Mouse (Mus musculus) ES-E14 (cell line): ENCODE data around the gene Pmm1. TPM values are rescaled to one million over a fixed set of nuclear protein-coding genes. Genes with fewer than 3 reads are reported as not detected.

Source experiments
- DNase-seq: peaks from one replicate; pipeline ENCODE4 v3.0.0-alpha.2; 2013; ENCODE audit warnings: low read depth, low spot score
- H3K27ac ChIP-seq: 2 replicates; pipeline ENCODE4 v1.5.1; 2012; ENCODE audit warnings: low read depth, mild to moderate bottlenecking, low read length, moderate library complexity, mixed read lengths; ENCODE audit not compliant: poor library complexity, insufficient read depth, severe bottlenecking
- H3K36me3 ChIP-seq: 2 replicates; pipeline ENCODE4 v1.6.1; 2012; ENCODE audit warnings: mild to moderate bottlenecking, low read length, moderate library complexity, mixed read lengths; ENCODE audit not compliant: control insufficient read depth, poor library complexity, insufficient read depth, severe bottlenecking
- H3K4me1 ChIP-seq, 2 experiments: fragments of 150-350 bp in 1 of 2; sonication (generic) in 1 of 2; 2 replicates each; pipeline ENCODE4 v1.6.1; 2012; ENCODE audit warnings: low read length in 2 of 2, mild to moderate bottlenecking in 1 of 2, mixed read lengths in 1 of 2; ENCODE audit not compliant: control insufficient read depth in 2 of 2, insufficient read depth in 2 of 2, poor library complexity in 1 of 2
- H3K4me3 ChIP-seq, 2 experiments: fragments of 150-350 bp in 1 of 2; sonication (generic) in 1 of 2; 2 replicates each; pipeline ENCODE4 v1.5.1; 2012; ENCODE audit warnings: low read length in 2 of 2, low read depth in 1 of 2, mild to moderate bottlenecking in 1 of 2, mixed read lengths in 1 of 2; ENCODE audit not compliant: insufficient read depth in 1 of 2, poor library complexity in 1 of 2, severe bottlenecking in 1 of 2
- H3K9ac ChIP-seq: 2 replicates; pipeline ENCODE4 v1.6.1; 2012; ENCODE audit warnings: low read depth, mild to moderate bottlenecking, low read length, mixed read lengths; ENCODE audit not compliant: poor library complexity, insufficient read depth, severe bottlenecking
- H3K9me3 ChIP-seq: fragments of 150-350 bp; sonication (generic); 2 replicates; pipeline ENCODE4 v1.6.1; 2012; ENCODE audit warnings: low read depth, mild to moderate bottlenecking, low read length; ENCODE audit not compliant: control insufficient read depth, insufficient read depth
- CHD2 ChIP-seq: IDR thresholded peaks from 2 replicates; pipeline ENCODE4 v1.6.1; 2014; ENCODE audit warnings: mild to moderate bottlenecking, low read depth, low read length, inconsistent platforms
- HCFC1 ChIP-seq: IDR thresholded peaks from 2 replicates; pipeline ENCODE4 v1.6.1; 2012; ENCODE audit warnings: low read length, inconsistent platforms, borderline replicate concordance; ENCODE audit not compliant: insufficient read depth
- MAFK ChIP-seq: IDR thresholded peaks from 2 replicates; pipeline ENCODE4 v1.6.1; 2014; ENCODE audit warnings: mild to moderate bottlenecking, low read depth, low read length, inconsistent platforms; ENCODE audit not compliant: insufficient read depth
- ZC3H11A ChIP-seq: IDR thresholded peaks from 2 replicates; pipeline ENCODE4 v1.6.1; 2012; ENCODE audit warnings: low read depth, mild to moderate bottlenecking, inconsistent platforms, low read length, borderline replicate concordance
- ZNF384 ChIP-seq: IDR thresholded peaks from 2 replicates; pipeline ENCODE4 v1.6.1; 2012; ENCODE audit warnings: low read depth, low read length, inconsistent platforms
- in situ Hi-C, 2 experiments: fragments of 600-800 bp; cut with MboI; formaldehyde crosslinking; loops; one replicate each; pipeline ENCODE4 v1.15.1; 2025; ENCODE audit warnings: low sequenced_read_pairs in 2 of 2, inconsistent platforms in 1 of 2; ENCODE audit not compliant: unreplicated experiment in 2 of 2
- total RNA-seq: library from RNA; depleted of rRNA; stranded (reverse); fragments of 300-350 nt; gene quantifications from 2 replicates; pipeline ENCODE4 v1.2.3, GENCODE M21; 2012

Pmm1 gene
- total RNA-seq, 1 experiment: 299 TPM

- H3K36me3 ChIP-seq: peaks cover 51% of the 10 kb centered on the region
- H3K9ac ChIP-seq: no peak overlapping the region
- H3K4me1 ChIP-seq: no peaks in the 10 kb centered on the region; a peak in 1 of 4 replicates
- in situ Hi-C loops: no loop called here
- no peak for TF ChIP-seq ZNF384
- TF ChIP-seq MAFK: no peak
- no peak for TF ChIP-seq ZC3H11A
- TF ChIP-seq CHD2: no peak
- no peak for TF ChIP-seq HCFC1
- H3K9me3 ChIP-seq: no peaks in the 10 kb centered on the region
- H3K4me3 ChIP-seq: no peak overlapping the region
- peak; percentile 63 for DNase-seq
- H3K27ac ChIP-seq: no peak overlapping the region
These were observed 42.9 kb downstream of the Pmm1 start for GRCm38 (mm10) chr15:81917621-81918463.

- in situ Hi-C loops: no loop called here
- peaks cover 54% of the 10 kb centered on the region for H3K36me3 ChIP-seq
- no peak overlapping the region for H3K4me3 ChIP-seq
- DNase-seq: no peak
- no peaks in the 10 kb centered on the region for H3K9me3 ChIP-seq
- H3K9ac ChIP-seq: no peak overlapping the region
- TF ChIP-seq MAFK (no peak), HCFC1 (no peak), CHD2 (no peak), ZNF384 (no peak), ZC3H11A (no peak)
- H3K4me1 ChIP-seq: peaks cover 0 to 2% of the 10 kb centered on the region in 2 experiments; a peak in 1 of 4 replicates
- no peak overlapping the region for H3K27ac ChIP-seq
These were observed 43.5 kb downstream of the Pmm1 start for GRCm38 (mm10) chr15:81917201-81917600.

- H3K9ac ChIP-seq: no peak overlapping the region
- DNase-seq: no peak
- peaks cover 0 to 4% of the 10 kb centered on the region in 2 experiments; a peak in 1 of 4 replicates for H3K4me1 ChIP-seq
- H3K36me3 ChIP-seq: peaks cover 60% of the 10 kb centered on the region
- in situ Hi-C loops: no loop called here
- H3K27ac ChIP-seq: no peak overlapping the region
- TF ChIP-seq CHD2: no peak
- TF ChIP-seq ZC3H11A: no peak
- TF ChIP-seq ZNF384: no peak
- no peak for TF ChIP-seq HCFC1
- no peak for TF ChIP-seq MAFK
- H3K9me3 ChIP-seq: no peaks in the 10 kb centered on the region
- H3K4me3 ChIP-seq: no peak overlapping the region
These were observed 45.1 kb downstream of the Pmm1 start for GRCm38 (mm10) chr15:81915663-81916062.

- no peak for TF ChIP-seq CHD2
- no peak for TF ChIP-seq HCFC1
- TF ChIP-seq MAFK: no peak
- TF ChIP-seq ZC3H11A: no peak
- no peak for TF ChIP-seq ZNF384
- in situ Hi-C loops: no loop called here
- no peak for DNase-seq
- Histone ChIP-seq H3K9ac (no peak overlapping the region), H3K27ac (no peak overlapping the region), H3K36me3 (peaks cover 70% of the 10 kb centered on the region), H3K4me1 (peaks cover 0 to 4% of the 10 kb centered on the region in 2 experiments; a peak in 1 of 4 replicates), H3K4me3 (no peak overlapping the region), H3K9me3 (no peaks in the 10 kb centered on the region)
These were observed 46.1 kb downstream of the Pmm1 start for GRCm38 (mm10) chr15:81914668-81915067.
